Mouse (Mus musculus): ENCODE results near the gene Klhl40.

Gene Klhl40

GRCm38 (mm10) chr9:121778066-121778624 lies 738 bp downstream of the Klhl40 start:
- no peak for DNase-seq (ENCODE audit: low spot score in 2 of 2)

- no peak for DNase-seq (ENCODE audit: low spot score in 2 of 2)
Observed at GRCm38 (mm10) chr9:121784801-121785200, 7.4 kb downstream of the Klhl40 start.

GRCm38 (mm10) chr9:121785261-121785660 lies 7.9 kb downstream of the Klhl40 start:
- no peak for DNase-seq (ENCODE audit: low spot score in 2 of 2)

- DNase-seq (ENCODE audit: low spot score in 2 of 2): no peak
Observed at GRCm38 (mm10) chr9:121786359-121786758, 9.0 kb downstream of the Klhl40 start.

- peak in 1 of 2 experiments; percentile 20 for DNase-seq (ENCODE audit: low spot score in 2 of 2)
Observed at GRCm38 (mm10) chr9:121791206-121791605, 13.8 kb downstream of the Klhl40 start.

GRCm38 (mm10) chr9:121791757-121792521 lies 14.5 kb downstream of the Klhl40 start, which contains the start of gene Hhatl:
TSS of gene Hhatl (minus strand) at chr9:121792507.
- DNase-seq (ENCODE audit: low spot score in 2 of 2): no peak

- DNase-seq (ENCODE audit: low spot score in 2 of 2): no peak
Observed at GRCm38 (mm10) chr9:121794972-121795539, 17.6 kb downstream of the Klhl40 start.

GRCm38 (mm10) chr9:121797722-121798121 lies 20.3 kb downstream of the Klhl40 start:
- no peak for DNase-seq (ENCODE audit: low spot score in 2 of 2)

GRCm38 (mm10) chr9:121798887-121799520 lies 21.6 kb downstream of the Klhl40 start:
- no peak for DNase-seq (ENCODE audit: low spot score in 2 of 2)

GRCm38 (mm10) chr9:121802747-121803146 lies 25.3 kb downstream of the Klhl40 start:
- DNase-seq (ENCODE audit: low spot score in 2 of 2): no peak

- DNase-seq (ENCODE audit: low spot score in 2 of 2): no peak
Observed at GRCm38 (mm10) chr9:121807546-121807945, 30.1 kb downstream of the Klhl40 start.

GRCm38 (mm10) chr9:121807947-121808346 lies 30.5 kb downstream of the Klhl40 start:
- no peak for DNase-seq (ENCODE audit: low spot score in 2 of 2)

- DNase-seq (ENCODE audit: low spot score in 2 of 2): no peak
Observed at GRCm38 (mm10) chr9:121808511-121808910, 31.1 kb downstream of the Klhl40 start.

GRCm38 (mm10) chr9:121810081-121810821 lies 32.8 kb downstream of the Klhl40 start:
- no peak for DNase-seq (ENCODE audit: low spot score in 2 of 2)

- no peak for DNase-seq (ENCODE audit: low spot score in 2 of 2)
Observed at GRCm38 (mm10) chr9:121815183-121815582, 37.8 kb downstream of the Klhl40 start.

- DNase-seq (ENCODE audit: low spot score in 2 of 2): no peak
Observed at GRCm38 (mm10) chr9:121819073-121819770, 41.8 kb downstream of the Klhl40 start.

GRCm38 (mm10) chr9:121819771-121820471 lies 42.5 kb downstream of the Klhl40 start:
- no peak for DNase-seq (ENCODE audit: low spot score in 2 of 2)

GRCm38 (mm10) chr9:121820765-121821164 lies 43.4 kb downstream of the Klhl40 start:
- DNase-seq (ENCODE audit: low spot score in 2 of 2): no peak

- no peak for DNase-seq (ENCODE audit: low spot score in 2 of 2)
Observed at GRCm38 (mm10) chr9:121822585-121822991, 45.2 kb downstream of the Klhl40 start.

- DNase-seq (ENCODE audit: low spot score in 2 of 2): no peak
Observed at GRCm38 (mm10) chr9:121823051-121823450, 45.6 kb downstream of the Klhl40 start.

GRCm38 (mm10) chr9:121823991-121824390 lies 46.6 kb downstream of the Klhl40 start:
- DNase-seq (ENCODE audit: low spot score in 2 of 2): no peak

All from thymus, postnatal 10 days (tissue).